Mouse (Mus musculus) common myeloid progenitor, adult 5-6 weeks (primary cell): ENCODE data around the gene Sall4. TPM values are rescaled to one million over a fixed set of nuclear protein-coding genes. Genes with fewer than 3 reads are reported as not detected.

ENCODE experiments used
- ATAC-seq: replicated peaks from 2 replicates; pipeline ENCODE4 v1.8.0; 2016; ENCODE audit warnings: low read depth, mild to moderate bottlenecking, moderate TSS enrichment, inconsistent platforms; ENCODE audit not compliant: poor library complexity, severe bottlenecking
- total RNA-seq: library from RNA; stranded (forward); fragments of 200-1000, 187-1606 nt; gene quantifications from 2 replicates; pipeline ENCODE4 v1.2.3, GENCODE M21; 2017

The Sall4 gene
- total RNA-seq, 1 experiment from 2014 or later, result not detected

DNA sequence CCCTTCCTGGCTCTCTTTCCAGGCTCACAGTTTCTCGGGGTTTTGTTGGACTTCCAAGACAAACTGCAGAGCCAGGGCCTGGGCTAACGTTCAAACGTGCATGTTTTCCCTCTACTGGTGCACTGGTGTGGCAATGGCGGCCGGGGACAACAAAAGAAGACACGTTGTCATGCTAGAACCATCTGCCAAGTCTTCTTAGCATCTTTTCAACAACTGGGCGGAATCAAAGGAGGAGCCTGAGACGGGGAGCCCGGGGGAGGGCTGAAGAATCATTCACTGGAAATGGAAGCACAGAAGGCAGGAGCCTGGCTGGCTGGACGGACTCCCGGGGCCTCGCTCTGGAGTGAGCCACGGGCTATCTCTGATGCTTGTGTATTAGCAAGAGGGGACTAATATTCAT lies 65.5 kb downstream of the Sall4 start:
- ATAC-seq, result no peak

Other genes with a start within 250 kb of the Sall4 start
- gene Nfatc2, start 166.3 kb downstream of the Sall4 start, total RNA-seq, result 1.3 TPM in 2 replicates
- not detected in 2 replicates for gene Atp9a, start 25.5 kb downstream of the Sall4 start, total RNA-seq
- 25.8 and 26.5 TPM in 2 replicates for gene Zfp64, start 187.6 kb upstream of the Sall4 start, total RNA-seq